Mouse (Mus musculus): ENCODE results near the gene Irak2.

DNA sequence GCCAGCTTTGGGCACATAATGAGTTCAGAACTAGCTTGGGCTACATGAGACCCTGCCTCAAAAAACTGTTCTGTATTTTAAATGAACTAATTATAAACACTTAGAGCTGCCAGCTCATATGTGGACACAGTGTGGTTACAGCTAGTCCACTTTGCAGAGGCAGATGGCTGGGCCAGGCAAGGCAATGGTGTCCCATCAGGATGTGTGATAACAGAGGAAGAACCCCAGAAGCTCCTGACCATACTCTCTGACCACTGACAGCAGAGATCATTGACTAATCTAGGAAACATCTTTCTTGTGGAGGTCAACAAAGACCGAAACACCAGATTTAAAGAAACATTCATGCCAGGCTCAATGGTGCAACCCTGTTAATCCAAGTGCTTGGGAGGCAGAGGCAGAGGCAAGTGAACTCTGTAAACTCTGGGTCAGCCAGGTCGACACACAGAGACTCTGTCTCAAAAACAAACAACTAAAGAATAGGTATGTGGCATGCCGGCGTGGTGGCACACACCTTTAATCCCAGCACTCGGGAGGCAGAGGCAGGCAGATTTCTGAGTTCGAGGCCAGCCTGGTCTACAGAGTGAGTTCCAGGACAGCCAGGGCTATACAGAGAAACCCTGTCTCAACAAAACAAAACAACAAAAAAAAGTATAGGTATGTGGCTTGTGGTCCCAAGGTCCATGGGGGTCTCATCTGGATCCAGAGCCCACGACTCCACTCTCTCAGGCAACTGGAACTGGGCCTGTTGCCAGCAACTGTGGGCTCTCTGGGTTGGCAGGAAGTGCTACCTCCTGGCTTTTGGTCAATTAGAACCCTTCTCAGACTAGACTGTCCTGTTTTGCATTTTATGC is 11.3 kb downstream of the Irak2 start:
- TF ChIP-seq CTCF (IDR thresholded peaks at IDR 0.05; ENCODE audit: control insufficient read depth, insufficient read depth, insufficient read length) = no peak
- TF ChIP-seq USF1 (IDR thresholded peaks at IDR 0.05; ENCODE audit: low read depth) = no peak
- TF ChIP-seq CEBPB (IDR thresholded peaks at IDR 0.05; ENCODE audit: low read depth) = no peak
- TF ChIP-seq FOSL1 (IDR thresholded peaks at IDR 0.05; ENCODE audit: insufficient read depth, low read length, poor library complexity, severe bottlenecking) = no peak
- TF ChIP-seq MYOG (IDR thresholded peaks at IDR 0.05; ENCODE audit: control insufficient read depth, extremely low read depth, insufficient read length) = no peak

Data from C2C12 (cell line).